Mouse (Mus musculus): Measurements from ENCODE around the gene 1700012B09Rik.

- TF ChIP-seq CTCF (IDR thresholded peaks at IDR 0.05; ENCODE audit: control insufficient read depth, insufficient read depth, low read length) (no peak), POLR2A (IDR thresholded peaks at IDR 0.05; ENCODE audit: borderline replicate concordance, control insufficient read depth, low read depth, low read length) (no peak)
Observed at GRCm38 (mm10) chr9:14724755-14725420, 45.9 kb downstream of the 1700012B09Rik start.
